Mouse (Mus musculus) lung, postnatal 4 days (tissue): ENCODE data around the gene Dlg4.
A peak's percentile ranks its signal among the peaks of the same experiment; 100 is the strongest.

ENCODE experiments used
- DNase-seq, 2 experiments: peaks; one replicate each; pipeline ENCODE4 v3.0.0; 2021

The Dlg4 gene

DNA sequence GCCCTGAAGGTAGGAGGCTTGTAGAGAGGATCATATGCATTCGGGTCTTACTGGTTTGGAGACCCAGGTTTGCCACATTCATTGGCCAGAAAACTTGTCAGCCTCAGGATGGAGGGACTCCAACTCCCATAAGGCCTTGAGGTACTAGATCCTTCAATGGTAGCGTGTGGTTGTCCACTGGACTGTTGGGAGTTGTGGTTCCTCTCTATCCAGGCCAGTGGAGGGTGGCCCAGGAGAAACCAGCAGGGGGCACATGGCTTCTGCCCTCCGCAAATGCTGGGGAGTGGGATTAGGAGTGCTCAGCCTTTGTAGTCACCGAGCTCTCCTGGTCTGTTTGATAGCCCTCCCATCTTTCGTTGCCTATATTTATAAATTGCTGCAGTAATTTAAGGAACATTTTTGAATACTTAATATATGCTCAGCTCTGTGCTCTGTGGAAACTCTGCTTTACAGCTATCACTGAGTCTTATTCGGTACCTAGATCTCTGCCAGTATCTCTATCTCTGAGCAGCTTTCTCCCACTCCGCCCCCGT, 4.1 kb downstream of the Dlg4 start:
- peak; percentile 80 to 81 for DNase-seq

- peak; percentile 98 to 99 for DNase-seq
Measured at GRCm38 (mm10) chr11:70021264-70022132, 4.8 kb downstream of the Dlg4 start.

DNA sequence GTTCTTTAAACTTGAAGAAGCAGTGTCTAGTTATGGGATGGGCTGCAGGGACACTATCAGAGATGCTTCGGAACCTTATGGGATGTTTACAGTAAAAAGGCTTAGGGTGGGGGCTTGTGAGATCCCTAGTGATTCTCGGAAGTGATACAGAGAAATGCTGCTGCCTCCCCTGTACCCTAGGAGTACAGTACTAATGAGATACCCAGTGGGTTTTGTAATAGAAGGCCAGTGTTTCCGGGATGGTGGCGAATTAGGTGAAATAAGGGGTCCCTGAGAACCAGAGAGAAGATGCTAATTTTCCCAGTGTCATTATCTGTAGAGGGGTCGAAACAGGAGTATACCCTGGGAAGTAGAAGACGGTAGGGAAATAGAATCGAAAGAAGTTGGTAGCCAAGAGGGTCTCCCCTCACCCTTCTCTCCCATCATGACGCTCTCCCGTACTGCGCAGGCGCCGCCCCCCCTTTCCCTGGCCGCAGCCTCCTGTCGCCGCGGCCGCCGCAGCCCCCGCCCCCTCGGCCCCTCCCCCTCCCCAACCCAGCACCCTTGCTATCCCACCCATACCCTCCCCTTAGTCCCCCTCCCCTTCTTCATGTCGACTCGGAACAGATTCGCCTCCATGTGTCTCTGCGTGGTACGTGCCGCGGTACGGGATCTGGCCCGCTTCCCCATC, 6.9 kb downstream of the Dlg4 start:
- DNase-seq, result no peak

GRCm38 (mm10) chr11:70024151-70024514, 7.4 kb downstream of the Dlg4 start:
- no peak for DNase-seq

GRCm38 (mm10) chr11:70026689-70027088, 9.9 kb downstream of the Dlg4 start:
- DNase-seq, result peak; percentile 57 to 80

GRCm38 (mm10) chr11:70027397-70027796, 10.7 kb downstream of the Dlg4 start:
- DNase-seq, result peak in 1 of 2 experiments; percentile 36

DNA sequence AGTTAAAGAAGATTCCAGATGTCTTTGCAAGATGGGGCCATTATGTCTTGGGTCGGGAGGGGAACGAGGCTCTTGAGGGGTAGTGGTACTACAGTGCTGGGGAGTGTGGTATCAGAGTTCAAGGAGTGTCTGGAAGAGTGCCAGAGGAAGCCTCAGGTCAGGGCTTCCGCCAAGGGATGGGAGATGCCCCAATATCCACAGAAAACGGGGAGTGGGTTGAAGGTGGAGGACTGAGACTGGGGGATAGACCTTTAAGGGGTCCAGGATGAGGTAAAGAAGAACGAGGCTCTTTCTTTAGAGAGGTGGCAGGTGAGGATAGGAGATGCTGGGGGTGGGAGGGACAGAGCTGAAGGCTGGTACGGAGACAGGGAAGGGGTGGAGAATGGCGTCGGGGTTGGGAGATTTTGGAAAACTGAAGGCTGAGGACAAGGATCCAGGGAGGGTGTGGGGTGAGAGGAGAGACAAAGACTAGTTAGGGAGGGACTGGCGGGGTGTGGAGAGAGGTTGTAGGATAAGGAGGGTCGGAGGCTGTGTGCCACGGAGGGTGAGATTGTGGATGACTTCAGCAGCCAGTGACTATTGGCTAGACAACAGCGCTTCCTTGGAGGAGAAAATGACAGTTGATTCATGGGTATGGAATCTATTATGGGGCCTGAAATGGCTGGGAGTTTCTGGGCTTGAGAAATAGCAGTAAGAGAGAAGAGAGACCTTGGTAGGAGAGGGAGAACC, 11.8 kb downstream of the Dlg4 start:
- no peak for DNase-seq

- peak; percentile 81 to 86 for DNase-seq
Measured at GRCm38 (mm10) chr11:70029130-70029801, 12.5 kb downstream of the Dlg4 start.

GRCm38 (mm10) chr11:70029829-70030550, 13.2 kb downstream of the Dlg4 start:
- DNase-seq, result no peak

GRCm38 (mm10) chr11:70030651-70031320, 14.0 kb downstream of the Dlg4 start:
- no peak for DNase-seq

DNA sequence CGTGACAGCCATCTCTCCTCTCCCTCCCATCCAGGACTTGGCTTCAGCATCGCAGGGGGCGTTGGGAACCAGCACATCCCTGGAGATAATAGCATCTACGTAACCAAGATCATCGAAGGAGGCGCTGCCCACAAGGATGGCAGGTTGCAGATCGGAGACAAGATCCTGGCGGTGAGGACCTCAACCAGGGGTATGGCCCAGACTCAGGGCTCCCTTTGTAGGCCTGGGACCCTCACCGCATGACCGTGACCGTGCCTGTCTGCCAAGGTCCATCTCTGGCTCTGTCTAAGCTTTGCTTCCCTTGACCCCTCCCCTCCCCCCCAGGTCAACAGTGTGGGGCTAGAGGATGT, 14.6 kb downstream of the Dlg4 start:
- no peak for DNase-seq

- DNase-seq, result no peak
Measured at GRCm38 (mm10) chr11:70038174-70038573, 21.4 kb downstream of the Dlg4 start.

- no peak for DNase-seq
Measured at GRCm38 (mm10) chr11:70039631-70040030, 22.9 kb downstream of the Dlg4 start.

GRCm38 (mm10) chr11:70040184-70040583, 23.4 kb downstream of the Dlg4 start:
- DNase-seq, result no peak

DNA sequence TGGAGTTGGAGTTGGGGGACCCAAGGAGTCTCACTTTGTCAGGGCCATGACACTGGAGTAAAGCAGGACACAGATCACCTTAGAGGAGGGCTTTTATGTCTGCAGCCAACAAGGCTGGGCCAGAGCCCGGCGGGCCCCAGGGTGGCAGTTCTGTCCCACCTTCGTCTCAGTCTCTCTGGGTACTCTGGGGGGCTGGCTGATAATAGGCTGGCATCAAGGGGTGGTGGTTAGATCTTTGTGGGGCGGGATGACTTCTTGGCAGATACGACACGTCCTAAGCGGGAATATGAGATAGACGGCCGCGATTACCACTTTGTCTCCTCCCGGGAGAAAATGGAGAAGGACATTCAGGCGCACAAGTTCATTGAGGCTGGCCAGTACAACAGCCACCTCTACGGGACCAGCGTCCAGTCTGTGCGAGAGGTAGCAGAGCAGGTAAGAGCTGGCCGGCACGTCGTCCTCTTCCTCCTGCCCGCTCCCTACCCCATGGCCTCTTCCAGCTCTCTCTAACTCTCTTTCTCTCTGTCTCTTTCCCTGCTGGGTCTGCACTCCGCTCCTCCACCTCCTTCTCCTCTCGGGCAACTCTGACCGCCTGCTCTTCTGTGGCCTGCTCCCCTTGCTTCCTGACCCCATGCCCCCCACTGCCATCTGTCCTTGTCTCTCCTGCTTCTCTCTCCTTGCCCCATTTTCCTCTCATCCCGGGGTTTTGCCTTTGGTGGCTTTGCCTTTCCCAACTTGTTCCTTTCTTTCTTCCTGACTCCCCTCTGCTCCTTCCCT, 25.8 kb downstream of the Dlg4 start:
- DNase-seq, result no peak

GRCm38 (mm10) chr11:70043665-70044064, 26.9 kb downstream of the Dlg4 start:
- DNase-seq, result no peak

DNA sequence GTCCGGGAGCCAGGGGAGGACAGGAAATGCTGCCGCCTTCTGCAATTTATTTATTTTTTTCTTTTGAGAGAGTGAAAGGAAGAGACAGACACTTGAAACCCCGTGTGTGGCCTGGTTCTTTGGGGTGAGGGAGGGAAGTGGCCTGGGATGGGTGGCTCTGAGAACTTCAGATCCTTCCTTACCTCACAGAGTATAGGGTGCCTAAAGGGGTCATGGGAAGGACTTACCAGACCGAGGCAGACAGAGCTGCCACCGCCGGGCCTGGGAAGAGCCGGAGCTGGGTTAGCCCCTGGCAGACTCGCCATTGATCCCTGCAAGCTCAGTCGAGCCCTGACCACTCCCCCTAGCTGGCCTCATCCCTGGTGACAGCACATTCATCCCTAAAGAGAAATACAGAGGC, 28.7 kb downstream of the Dlg4 start:
- peak in 1 of 2 experiments; percentile 18 for DNase-seq

DNA sequence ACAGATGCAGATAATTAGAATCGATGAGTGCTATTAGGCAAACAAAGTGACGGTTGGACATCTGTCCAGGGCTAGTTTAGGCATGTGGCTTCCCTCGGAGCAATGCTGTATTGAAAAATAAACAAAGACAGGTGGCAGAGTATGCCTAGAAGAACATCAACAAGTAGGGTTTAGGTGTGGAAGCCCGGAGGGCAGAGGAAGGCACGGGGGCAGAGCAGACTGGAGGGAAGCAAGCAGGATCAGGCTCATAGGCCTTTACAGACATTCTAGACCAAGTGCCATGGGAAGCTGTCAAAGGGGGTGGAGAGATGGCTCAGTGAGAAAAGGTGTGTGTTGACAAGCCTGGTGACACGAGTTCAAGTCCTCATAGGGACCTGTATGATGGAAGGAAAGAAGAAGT, 32.6 kb downstream of the Dlg4 start:
- no peak for DNase-seq

- no peak for DNase-seq
Measured at GRCm38 (mm10) chr11:70049816-70050215, 33.1 kb downstream of the Dlg4 start.

DNA sequence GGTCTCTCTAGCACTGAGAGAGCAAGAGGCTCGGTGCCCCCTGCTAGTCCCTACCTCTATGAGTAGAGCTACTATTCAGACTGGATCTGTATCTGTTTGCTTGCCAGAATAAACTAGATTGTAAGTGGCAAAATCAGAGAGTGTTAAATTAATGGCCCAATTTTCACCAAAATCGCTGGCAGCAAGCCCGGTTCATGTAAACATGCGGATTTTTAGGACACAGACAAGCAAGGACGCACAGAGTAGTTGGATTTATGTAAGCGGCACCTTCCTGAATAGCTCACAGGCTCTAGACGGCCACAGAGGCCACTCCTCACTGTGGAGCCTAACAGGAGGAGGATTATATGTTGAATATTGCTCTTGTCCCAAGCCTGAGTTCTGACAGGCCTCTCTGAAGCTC, 36.4 kb downstream of the Dlg4 start:
- DNase-seq, result no peak
